Mouse (Mus musculus) myocyte (in vitro differentiated cells): ENCODE measurements at regions not wholly inside any gene's neighbourhood (a gene's known extent, or its start where the extent isn't known, plus 50 kb on each side); places are given as distances from the start of the nearest gene placed in this dataset.

ENCODE experiments used
- H3K27me3 ChIP-seq: one replicate; pipeline ENCODE4 v1.6.1; 2011; ENCODE audit not compliant: control insufficient read depth, insufficient read depth, insufficient read length
- H3K36me3 ChIP-seq: one replicate; pipeline ENCODE4 v1.6.1; 2011; ENCODE audit not compliant: control insufficient read depth, insufficient read depth
- H3K4me2 ChIP-seq: one replicate; pipeline ENCODE4 v1.6.1; 2011; ENCODE audit warnings: low read depth, control low read depth
- H3K4me3 ChIP-seq: one replicate; pipeline ENCODE4 v1.5.1; 2011; ENCODE audit warnings: mild to moderate bottlenecking, control low read depth, moderate library complexity
- H3K79me2 ChIP-seq: one replicate; pipeline ENCODE4 v1.6.1; 2011; ENCODE audit not compliant: control insufficient read depth, insufficient read depth
- H3ac ChIP-seq: one replicate; pipeline ENCODE4 v1.6.1; 2011; ENCODE audit not compliant: control insufficient read depth, insufficient read length
- CEBPB ChIP-seq: IDR thresholded peaks from 2 replicates; pipeline ENCODE4 v1.6.1; 2011; ENCODE audit warnings: mild to moderate bottlenecking, moderate library complexity; ENCODE audit not compliant: poor library complexity, insufficient read depth, severe bottlenecking
- E2F4 ChIP-seq: IDR thresholded peaks from one replicate; pipeline ENCODE4 v1.6.1; 2011; ENCODE audit warnings: mild to moderate bottlenecking, control low read depth, moderate library complexity; ENCODE audit not compliant: insufficient read depth
- MAX ChIP-seq: IDR thresholded peaks from one replicate; pipeline ENCODE4 v1.6.1; 2011; ENCODE audit warnings: low read depth, mild to moderate bottlenecking, control low read depth
- MYOD1 ChIP-seq, 3 experiments: IDR thresholded peaks; one replicate each; pipeline ENCODE4 v1.6.1; 2011; ENCODE audit warnings: control low read depth in 2 of 3, low read depth in 2 of 3, mild to moderate bottlenecking in 2 of 3, moderate library complexity in 1 of 3; ENCODE audit not compliant: insufficient read length in 2 of 3, control insufficient read depth in 1 of 3
- MYOG ChIP-seq, 3 experiments: IDR thresholded peaks; one replicate each; pipeline ENCODE4 v1.6.1; 2011; ENCODE audit warnings: control low read depth in 2 of 3, low read depth in 2 of 3, mild to moderate bottlenecking in 2 of 3; ENCODE audit not compliant: insufficient read length in 2 of 3, control insufficient read depth in 1 of 3, insufficient read depth in 1 of 3
- POLR2A ChIP-seq: IDR thresholded peaks from one replicate; pipeline ENCODE4 v1.6.1; 2011; ENCODE audit warnings: low read depth, mild to moderate bottlenecking, control low read depth, moderate library complexity; ENCODE audit not compliant: insufficient read length
- POLR2AphosphoS2 ChIP-seq: IDR thresholded peaks from one replicate; pipeline ENCODE4 v1.6.1; 2011; ENCODE audit warnings: low read depth, control low read depth; ENCODE audit not compliant: insufficient read length
- REST ChIP-seq: IDR thresholded peaks from one replicate; pipeline ENCODE4 v1.6.1; 2011; ENCODE audit warnings: mild to moderate bottlenecking, control low read depth, moderate library complexity; ENCODE audit not compliant: insufficient read depth, insufficient read length
- SRF ChIP-seq: IDR thresholded peaks from one replicate; pipeline ENCODE4 v1.6.1; 2011; ENCODE audit warnings: low read depth; ENCODE audit not compliant: control insufficient read depth, insufficient read length
- TCF12 ChIP-seq: IDR thresholded peaks from one replicate; pipeline ENCODE4 v1.6.1; 2011; ENCODE audit warnings: mild to moderate bottlenecking, control low read depth; ENCODE audit not compliant: poor library complexity, insufficient read depth, severe bottlenecking
- TCF3 ChIP-seq: IDR thresholded peaks from one replicate; pipeline ENCODE4 v1.6.1; 2011; ENCODE audit warnings: low read depth, control low read depth; ENCODE audit not compliant: insufficient read length
- USF1 ChIP-seq: IDR thresholded peaks from one replicate; pipeline ENCODE4 v1.6.1; 2011; ENCODE audit warnings: low read depth, mild to moderate bottlenecking, control low read depth, moderate library complexity

DNA sequence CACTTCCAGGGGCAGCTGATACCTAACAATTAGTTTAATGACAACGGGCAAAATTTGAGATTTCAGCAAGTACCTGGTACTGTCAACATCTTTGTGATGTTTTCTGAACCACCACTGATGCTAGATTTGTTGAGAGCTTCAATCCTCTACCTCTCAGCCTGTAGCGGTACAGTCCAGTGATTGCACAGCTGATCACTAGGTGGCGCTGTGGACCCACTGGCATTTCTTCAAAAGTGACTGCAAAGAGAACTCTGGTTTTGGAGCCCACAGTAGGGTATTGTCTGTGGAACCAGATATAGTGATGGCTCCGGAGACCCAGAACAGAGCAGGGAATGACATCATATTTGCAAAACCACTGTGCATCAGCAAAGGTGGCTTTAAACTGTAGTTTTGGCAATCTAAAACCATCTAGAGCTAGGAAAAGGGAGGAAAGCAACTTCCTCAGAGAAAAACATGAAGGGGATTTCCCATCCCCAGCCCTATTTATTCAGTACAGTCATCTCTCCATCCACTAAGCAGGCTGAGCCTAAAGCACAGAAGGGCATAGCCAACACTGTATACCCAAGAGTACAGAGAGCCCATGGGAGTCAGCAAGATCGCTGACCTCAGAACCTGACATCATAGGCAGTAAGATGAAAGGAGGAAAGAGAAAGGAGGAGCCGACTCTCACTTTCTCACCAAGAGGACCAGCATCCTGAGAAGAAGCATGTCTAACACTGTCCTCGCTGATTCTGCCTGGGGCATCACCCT, 77.7 kb upstream of the 2210010C04Rik start:
- no peaks in the 10 kb centered on the region for H3K36me3 ChIP-seq
- no peak overlapping the region for H3K4me3 ChIP-seq
- H3K27me3 ChIP-seq: no peaks in the 10 kb centered on the region
- no peaks in the 10 kb centered on the region for H3K79me2 ChIP-seq
- H3K4me2 ChIP-seq: peak overlapping the region; percentile 7
- H3ac ChIP-seq: no peak overlapping the region
- TF ChIP-seq REST (no peak), MYOG (IDR thresholded peaks at IDR 0.05; ENCODE audit: control insufficient read depth in 1 of 3, insufficient read depth in 1 of 3, insufficient read length in 2 of 3, low read depth in 2 of 3) (no peak), POLR2AphosphoS2 (no peak), POLR2A (no peak), TCF12 (no peak), MAX (no peak), SRF (no peak), E2F4 (no peak), MYOD1 (IDR thresholded peaks at IDR 0.05; ENCODE audit: control insufficient read depth in 1 of 3, insufficient read length in 2 of 3, low read depth in 2 of 3) (no peak), CEBPB (no peak)

DNA sequence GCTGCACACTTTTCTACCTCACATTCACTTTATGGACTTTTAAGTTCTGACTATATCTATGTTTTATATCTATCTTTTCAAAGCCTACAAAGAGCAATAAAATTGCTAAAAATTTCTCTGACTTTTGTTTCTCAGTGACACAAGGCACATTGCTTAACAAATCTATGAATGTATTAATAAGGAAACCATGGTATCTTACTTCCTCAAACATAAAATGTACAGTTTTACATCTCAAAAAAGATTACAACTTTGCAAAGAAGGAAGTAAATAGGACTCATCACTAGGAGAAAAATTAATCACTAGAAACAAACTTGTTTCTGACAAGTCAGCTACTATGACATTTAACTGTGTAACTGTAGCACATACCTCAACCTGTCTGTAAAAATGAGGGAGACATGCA, 76.5 kb upstream of the 2210010C04Rik start:
- H3K79me2 ChIP-seq: no peaks in the 10 kb centered on the region
- no peak for TF ChIP-seq POLR2AphosphoS2
- TF ChIP-seq REST: no peak
- TF ChIP-seq USF1: no peak
- no peak for TF ChIP-seq MAX
- H3K27me3 ChIP-seq: no peaks in the 10 kb centered on the region
- H3ac ChIP-seq: no peak overlapping the region
- H3K36me3 ChIP-seq: no peaks in the 10 kb centered on the region
- no peak overlapping the region for H3K4me2 ChIP-seq
- no peak overlapping the region for H3K4me3 ChIP-seq

DNA sequence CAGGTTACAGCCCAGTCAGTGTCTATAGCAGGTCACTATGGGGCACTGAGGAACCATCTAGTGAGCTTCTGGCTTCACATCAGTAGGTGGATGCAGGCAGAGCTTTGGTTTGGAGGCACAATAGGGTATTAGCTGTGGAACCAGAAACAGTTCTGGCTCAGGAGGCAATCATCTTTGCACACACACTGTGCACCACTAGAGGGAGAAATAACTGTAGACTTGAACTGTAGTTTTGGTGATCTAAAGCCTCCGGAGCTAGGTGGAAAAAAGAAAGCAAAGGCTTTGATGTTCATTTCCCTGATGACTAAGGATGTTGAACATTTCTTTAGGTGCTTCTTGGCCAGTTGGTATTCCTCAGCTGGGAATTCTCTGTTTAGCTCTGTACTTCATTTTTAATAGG, 73.6 kb upstream of the 2210010C04Rik start:
- TF ChIP-seq MYOG (IDR thresholded peaks at IDR 0.05; ENCODE audit: control insufficient read depth in 1 of 3, insufficient read depth in 1 of 3, insufficient read length in 2 of 3, low read depth in 2 of 3) (no peak), MAX (no peak), USF1 (no peak)
- Histone ChIP-seq H3K4me3 (no peak overlapping the region), H3K27me3 (no peaks in the 10 kb centered on the region), H3K36me3 (no peaks in the 10 kb centered on the region), H3ac (no peak overlapping the region), H3K79me2 (no peaks in the 10 kb centered on the region), H3K4me2 (no peak overlapping the region)

DNA sequence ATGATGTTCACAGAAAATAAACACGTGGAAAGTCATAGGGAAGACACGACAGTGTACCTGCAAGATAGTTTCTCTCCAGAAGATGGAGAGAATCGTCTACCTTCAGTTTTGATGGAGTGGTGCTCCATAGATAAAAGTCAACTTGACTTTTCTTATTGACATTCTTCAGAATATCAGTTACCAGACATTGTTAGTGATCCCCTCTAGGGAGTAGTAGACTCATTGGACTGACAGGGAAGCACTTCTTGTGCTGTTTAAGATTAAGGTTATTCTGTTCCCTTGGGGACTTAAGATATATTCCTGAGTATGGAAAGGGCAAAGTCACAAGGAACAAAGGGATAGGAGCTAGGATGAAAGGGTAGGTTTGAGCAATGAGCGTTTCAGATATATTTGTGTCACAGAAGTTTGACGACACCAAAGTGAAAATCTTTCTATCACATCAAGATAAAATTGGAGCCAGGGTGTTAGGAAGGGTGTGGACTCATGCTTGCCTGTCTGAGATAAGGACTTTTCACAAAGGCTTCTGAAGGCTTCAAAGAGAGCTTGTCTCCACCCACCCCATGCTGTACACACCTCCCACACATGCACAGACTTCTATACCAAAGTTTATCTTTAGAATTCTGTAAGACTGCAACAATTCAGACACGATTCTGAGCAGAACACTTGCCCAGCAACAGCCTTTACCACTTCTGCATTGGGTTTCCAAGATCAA, 68.5 kb upstream of the 2210010C04Rik start:
- Histone ChIP-seq H3K79me2 (no peaks in the 10 kb centered on the region), H3K4me2 (no peak overlapping the region), H3K27me3 (no peaks in the 10 kb centered on the region), H3ac (no peak overlapping the region), H3K4me3 (no peak overlapping the region), H3K36me3 (no peaks in the 10 kb centered on the region)
- no peak for TF ChIP-seq REST
- TF ChIP-seq POLR2A: no peak
- TF ChIP-seq MYOD1 (IDR thresholded peaks at IDR 0.05; ENCODE audit: control insufficient read depth in 1 of 3, insufficient read length in 2 of 3, low read depth in 2 of 3): no peak
- TF ChIP-seq CEBPB: no peak
- no peak for TF ChIP-seq POLR2AphosphoS2
- TF ChIP-seq MYOG (IDR thresholded peaks at IDR 0.05; ENCODE audit: control insufficient read depth in 1 of 3, insufficient read depth in 1 of 3, insufficient read length in 2 of 3, low read depth in 2 of 3): no peak
- TF ChIP-seq E2F4: no peak
- no peak for TF ChIP-seq USF1
- TF ChIP-seq MAX: no peak
- TF ChIP-seq TCF12: no peak
- no peak for TF ChIP-seq TCF3
- TF ChIP-seq SRF: no peak

DNA sequence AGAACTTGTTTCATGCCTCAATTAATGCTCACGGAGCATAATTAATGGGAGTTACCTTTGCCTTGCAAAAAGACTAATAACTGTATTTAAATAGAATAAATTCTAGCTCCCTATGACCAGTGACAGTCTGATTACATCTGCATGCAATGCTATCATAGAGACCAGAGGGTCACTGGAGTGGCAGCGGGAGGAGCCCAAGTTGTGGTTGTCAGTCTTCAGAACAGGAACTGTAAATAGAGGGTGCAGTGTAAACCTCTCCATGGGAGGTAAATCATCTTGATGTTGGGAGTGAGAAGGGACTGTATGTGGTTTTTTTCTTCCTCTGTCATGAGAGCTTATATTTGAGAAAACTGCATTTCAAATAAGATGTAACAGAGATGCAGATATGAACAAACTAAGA, 66.7 kb upstream of the 2210010C04Rik start:
- no peaks in the 10 kb centered on the region for H3K36me3 ChIP-seq
- no peak overlapping the region for H3ac ChIP-seq
- TF ChIP-seq TCF12 (no peak), USF1 (no peak), MYOD1 (IDR thresholded peaks at IDR 0.05; ENCODE audit: control insufficient read depth in 1 of 3, insufficient read length in 2 of 3, low read depth in 2 of 3) (no peak), CEBPB (no peak), POLR2AphosphoS2 (no peak), TCF3 (no peak), POLR2A (no peak), REST (no peak), MAX (no peak), MYOG (IDR thresholded peaks at IDR 0.05; ENCODE audit: control insufficient read depth in 1 of 3, insufficient read depth in 1 of 3, insufficient read length in 2 of 3, low read depth in 2 of 3) (no peak), E2F4 (no peak), SRF (no peak)
- no peaks in the 10 kb centered on the region for H3K27me3 ChIP-seq
- no peak overlapping the region for H3K4me3 ChIP-seq
- no peak overlapping the region for H3K4me2 ChIP-seq
- H3K79me2 ChIP-seq: no peaks in the 10 kb centered on the region
